Mouse (Mus musculus) liver, postnatal 0 days (tissue): ENCODE results near the gene Cubn.

ENCODE experiments used
- CTCF ChIP-seq: sonication (generic); IDR thresholded peaks from 2 replicates; pipeline ENCODE4 v1.5.1; 2016; ENCODE audit warnings: antibody characterized with exemption, low read depth
- EP300 ChIP-seq: IDR thresholded peaks from 2 replicates; pipeline ENCODE4 v1.6.1; 2016; ENCODE audit warnings: antibody characterized with exemption, low read depth, mild to moderate bottlenecking

- TF ChIP-seq CTCF: no peak
- TF ChIP-seq EP300: no peak
These were observed 90.8 kb downstream of the Cubn start for GRCm38 (mm10) chr2:13400831-13401230.
